Mouse (Mus musculus): ENCODE measurements around the gene Megf11. TPM values are rescaled to one million over a fixed set of nuclear protein-coding genes. Genes with fewer than 3 reads are reported as not detected.

Megf11 gene
- polyA plus RNA-seq, 1 experiment, result 6.2 TPM

DNA sequence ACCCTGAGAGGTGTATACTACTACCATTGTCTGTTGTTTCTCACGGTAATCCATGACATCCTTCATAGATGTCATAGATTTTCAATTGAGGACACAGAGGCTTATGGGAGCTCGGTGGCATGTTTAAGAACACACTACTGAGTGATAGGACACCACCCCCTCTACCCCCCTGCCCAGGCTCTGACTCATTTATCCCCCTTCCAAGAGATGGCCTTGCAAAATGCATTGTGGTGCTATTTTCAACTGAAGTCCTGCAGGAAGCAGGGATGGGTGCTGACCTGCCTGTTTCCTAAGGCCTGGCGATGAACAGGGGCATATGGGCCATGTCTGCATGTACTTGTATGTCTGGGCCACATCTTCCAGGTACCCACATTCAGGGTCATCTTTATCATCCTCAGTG lies 119.0 kb downstream of the Megf11 start:
- Histone ChIP-seq H3K4me3 (ENCODE audit: insufficient read depth, low read length) (no peak overlapping the region), H3K4me1 (ENCODE audit: control insufficient read depth, insufficient read depth, low read length) (peaks cover 5% of the 10 kb centered on the region), H3K27ac (ENCODE audit: insufficient read depth, low read length) (no peak overlapping the region)
- no peak for TF ChIP-seq CTCF (IDR thresholded peaks at IDR 0.05; ENCODE audit: extremely low read depth, insufficient read depth, low read length)
- no peak for TF ChIP-seq POLR2A (IDR thresholded peaks at IDR 0.05; ENCODE audit: extremely low read depth, insufficient read depth, low read length)

DNA sequence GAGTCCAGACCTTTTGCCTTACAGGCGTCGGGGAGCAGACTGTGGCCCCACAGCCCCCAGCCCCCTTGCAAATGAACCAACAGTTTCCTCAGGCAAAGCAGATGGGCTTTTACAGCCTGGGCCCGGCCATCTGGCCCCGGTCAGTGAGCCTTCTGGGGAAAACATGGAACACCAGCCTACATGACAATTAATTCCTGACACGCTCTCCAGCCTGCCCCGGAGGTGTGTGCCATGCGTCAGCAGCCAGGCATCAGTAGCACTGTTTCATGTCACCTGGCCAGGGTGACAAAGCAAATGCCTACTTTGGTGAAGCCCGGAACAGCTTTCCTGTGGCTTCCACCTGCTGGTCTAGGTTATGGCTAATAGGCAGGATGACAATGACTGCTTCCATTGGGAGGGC lies 119.5 kb downstream of the Megf11 start:
- no peak for TF ChIP-seq POLR2A (IDR thresholded peaks at IDR 0.05; ENCODE audit: extremely low read depth, insufficient read depth, low read length)
- TF ChIP-seq CTCF (IDR thresholded peaks at IDR 0.05; ENCODE audit: extremely low read depth, insufficient read depth, low read length), result no peak
- Histone ChIP-seq H3K4me1 (ENCODE audit: control insufficient read depth, insufficient read depth, low read length) (peaks cover 5% of the 10 kb centered on the region), H3K27ac (ENCODE audit: insufficient read depth, low read length) (no peak overlapping the region), H3K4me3 (ENCODE audit: insufficient read depth, low read length) (no peak overlapping the region)

DNA sequence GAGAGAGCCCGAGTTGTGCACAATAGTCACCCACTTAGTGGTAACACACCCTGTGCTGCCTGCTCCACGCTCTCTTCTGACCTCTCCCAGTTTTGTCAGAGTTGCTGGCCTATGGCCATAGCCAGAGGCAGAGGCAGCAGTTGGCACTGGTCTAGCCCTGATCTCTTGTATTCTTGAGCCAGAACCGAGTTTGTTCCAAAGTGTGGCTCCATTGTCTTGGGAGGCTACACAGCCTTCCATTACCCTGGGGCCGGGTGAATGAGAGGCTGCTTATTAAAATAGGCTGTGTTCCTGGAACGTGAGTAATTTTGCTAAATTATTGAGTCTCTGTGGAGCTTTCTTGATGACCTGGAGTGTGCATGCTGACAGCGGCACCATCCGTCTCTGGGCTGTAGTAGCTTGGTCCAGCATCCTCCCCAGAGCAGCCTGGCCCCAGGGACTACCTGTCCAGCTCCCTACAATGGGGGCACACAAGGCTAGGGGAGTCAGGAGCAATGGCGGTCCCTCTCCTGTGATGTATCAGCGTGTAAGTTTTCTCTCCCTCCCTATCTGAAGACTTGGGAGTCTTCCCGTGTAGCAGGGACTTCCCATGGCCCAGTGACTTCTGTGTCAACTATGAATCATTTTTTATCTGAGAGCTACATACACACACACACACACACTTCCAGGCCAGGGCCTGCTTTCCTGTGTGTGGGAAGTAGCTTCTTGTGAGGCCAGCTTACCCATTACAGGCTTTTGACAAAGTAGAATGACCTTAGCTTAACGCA lies 121.2 kb downstream of the Megf11 start:
- Histone ChIP-seq H3K27ac (ENCODE audit: insufficient read depth, low read length) (no peak overlapping the region), H3K4me3 (ENCODE audit: insufficient read depth, low read length) (no peak overlapping the region), H3K4me1 (ENCODE audit: control insufficient read depth, insufficient read depth, low read length) (peaks cover under 1% of the 10 kb centered on the region; the same call in 1 of the 2 replicates)
- no peak for TF ChIP-seq POLR2A (IDR thresholded peaks at IDR 0.05; ENCODE audit: extremely low read depth, insufficient read depth, low read length)
- TF ChIP-seq CTCF (IDR thresholded peaks at IDR 0.05; ENCODE audit: extremely low read depth, insufficient read depth, low read length), result no peak

DNA sequence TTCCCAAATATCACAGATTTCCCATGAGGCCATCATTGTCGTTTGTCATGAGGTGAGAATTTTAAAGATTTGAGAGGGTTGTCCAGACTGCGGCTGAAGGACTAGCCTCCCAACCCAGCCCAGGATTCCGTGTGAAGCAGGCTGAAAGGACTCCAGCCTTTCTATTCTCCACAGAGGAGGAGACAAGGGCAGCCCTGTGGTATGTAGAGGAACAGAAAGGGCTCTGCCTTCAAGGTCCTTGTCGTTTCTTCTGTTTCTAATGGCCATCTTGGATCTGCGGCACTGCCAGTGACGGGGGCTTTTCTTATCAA lies 121.7 kb downstream of the Megf11 start:
- TF ChIP-seq CTCF (IDR thresholded peaks at IDR 0.05; ENCODE audit: extremely low read depth, insufficient read depth, low read length) (no peak), POLR2A (IDR thresholded peaks at IDR 0.05; ENCODE audit: extremely low read depth, insufficient read depth, low read length) (no peak)
- H3K4me1 ChIP-seq (ENCODE audit: control insufficient read depth, insufficient read depth, low read length), result no peaks in the 10 kb centered on the region
- no peak overlapping the region for H3K27ac ChIP-seq (ENCODE audit: insufficient read depth, low read length)
- H3K4me3 ChIP-seq (ENCODE audit: insufficient read depth, low read length), result no peak overlapping the region

DNA sequence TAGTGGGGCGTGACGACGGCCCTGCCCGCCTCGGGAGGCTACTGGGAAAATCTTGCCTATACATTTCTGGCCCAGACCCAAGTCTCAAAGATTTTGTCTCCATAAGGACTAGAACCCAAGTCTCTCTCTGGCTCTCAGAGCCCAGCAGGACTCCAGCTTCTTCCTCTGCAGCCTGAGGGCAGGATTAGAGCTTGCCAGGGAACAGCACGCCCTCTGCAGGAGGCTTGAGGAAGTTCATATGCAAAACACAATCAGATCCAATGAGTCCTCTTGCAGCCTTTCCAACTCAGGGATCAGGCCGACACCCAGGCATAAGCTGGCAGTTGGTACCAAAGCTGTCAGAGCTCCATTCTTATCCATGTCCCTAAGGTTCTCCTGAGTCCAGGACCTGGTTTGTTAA lies 122.6 kb downstream of the Megf11 start:
- H3K4me1 ChIP-seq (ENCODE audit: control insufficient read depth, insufficient read depth, low read length), result no peaks in the 10 kb centered on the region
- TF ChIP-seq POLR2A (IDR thresholded peaks at IDR 0.05; ENCODE audit: extremely low read depth, insufficient read depth, low read length) (no peak), CTCF (IDR thresholded peaks at IDR 0.05; ENCODE audit: extremely low read depth, insufficient read depth, low read length) (peak; percentile 26; the same call in 1 of the 2 replicates)
- no peak overlapping the region for H3K27ac ChIP-seq (ENCODE audit: insufficient read depth, low read length)
- H3K4me3 ChIP-seq (ENCODE audit: insufficient read depth, low read length), result no peak overlapping the region

DNA sequence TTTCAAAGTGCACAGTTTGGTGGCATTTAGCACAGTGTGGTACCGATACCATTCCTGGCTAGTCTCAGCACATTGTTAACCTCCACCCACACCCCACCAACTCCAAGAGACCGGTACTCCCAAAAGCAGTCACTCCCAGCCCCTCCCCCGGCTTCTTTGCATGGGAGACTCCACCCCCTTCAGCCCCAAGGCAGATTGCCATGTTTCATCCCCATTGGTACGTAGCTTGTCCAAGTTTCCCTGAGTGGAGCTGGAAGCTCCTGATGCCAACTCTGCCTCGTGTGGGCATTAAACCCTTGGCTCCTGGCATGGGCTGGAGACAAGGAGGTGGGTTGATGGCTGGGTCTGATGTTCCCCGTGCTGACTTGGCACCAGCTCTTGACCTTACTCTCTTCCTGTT lies 129.4 kb downstream of the Megf11 start:
- TF ChIP-seq POLR2A (IDR thresholded peaks at IDR 0.05; ENCODE audit: extremely low read depth, insufficient read depth, low read length) (no peak), CTCF (IDR thresholded peaks at IDR 0.05; ENCODE audit: extremely low read depth, insufficient read depth, low read length) (no peak)
- Histone ChIP-seq H3K4me3 (ENCODE audit: insufficient read depth, low read length) (no peak overlapping the region), H3K4me1 (ENCODE audit: control insufficient read depth, insufficient read depth, low read length) (no peaks in the 10 kb centered on the region), H3K27ac (ENCODE audit: insufficient read depth, low read length) (no peak overlapping the region)

DNA sequence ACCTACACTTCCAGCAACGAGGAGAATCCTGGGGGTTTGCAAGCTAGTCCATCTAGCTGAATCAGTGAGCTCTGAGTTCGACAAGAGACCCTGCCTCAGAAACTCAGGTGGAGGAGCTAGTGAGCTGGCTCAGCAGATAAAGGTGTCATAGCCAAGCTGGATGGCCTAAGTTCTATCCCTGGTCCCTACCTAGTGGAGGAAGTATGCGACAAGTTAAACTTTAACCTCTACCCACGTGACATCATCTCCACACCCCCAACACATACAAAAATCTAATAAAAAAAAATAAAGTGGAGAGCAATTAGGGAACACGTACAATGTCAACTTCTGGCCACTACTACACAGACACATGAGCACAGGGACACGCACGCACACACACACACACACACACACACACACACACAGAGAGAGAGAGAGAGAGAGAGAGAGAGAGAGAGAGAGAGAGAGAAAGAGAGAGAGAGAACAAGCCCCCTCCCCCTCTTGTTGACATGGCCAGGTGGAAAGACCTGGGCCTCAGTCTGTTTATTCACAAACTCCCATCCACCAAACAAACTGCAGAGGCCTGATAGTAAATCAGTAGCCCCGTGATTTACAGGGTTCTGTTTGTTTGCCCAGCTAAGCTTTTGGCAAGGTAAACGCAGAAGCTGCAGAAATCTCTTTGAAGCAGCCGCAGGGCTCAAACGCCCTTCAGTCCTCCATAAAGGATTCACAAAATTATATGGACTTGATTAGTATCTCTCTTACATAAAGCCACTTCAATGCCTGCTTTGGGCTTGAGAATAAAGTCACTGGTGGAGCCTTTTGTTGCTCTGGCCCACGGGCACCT lies 134.7 kb downstream of the Megf11 start:
- Histone ChIP-seq H3K4me1 (ENCODE audit: control insufficient read depth, insufficient read depth, low read length) (no peaks in the 10 kb centered on the region), H3K4me3 (ENCODE audit: insufficient read depth, low read length) (no peak overlapping the region), H3K27ac (ENCODE audit: insufficient read depth, low read length) (no peak overlapping the region)
- TF ChIP-seq CTCF (IDR thresholded peaks at IDR 0.05; ENCODE audit: extremely low read depth, insufficient read depth, low read length) (no peak), POLR2A (IDR thresholded peaks at IDR 0.05; ENCODE audit: extremely low read depth, insufficient read depth, low read length) (no peak)

DNA sequence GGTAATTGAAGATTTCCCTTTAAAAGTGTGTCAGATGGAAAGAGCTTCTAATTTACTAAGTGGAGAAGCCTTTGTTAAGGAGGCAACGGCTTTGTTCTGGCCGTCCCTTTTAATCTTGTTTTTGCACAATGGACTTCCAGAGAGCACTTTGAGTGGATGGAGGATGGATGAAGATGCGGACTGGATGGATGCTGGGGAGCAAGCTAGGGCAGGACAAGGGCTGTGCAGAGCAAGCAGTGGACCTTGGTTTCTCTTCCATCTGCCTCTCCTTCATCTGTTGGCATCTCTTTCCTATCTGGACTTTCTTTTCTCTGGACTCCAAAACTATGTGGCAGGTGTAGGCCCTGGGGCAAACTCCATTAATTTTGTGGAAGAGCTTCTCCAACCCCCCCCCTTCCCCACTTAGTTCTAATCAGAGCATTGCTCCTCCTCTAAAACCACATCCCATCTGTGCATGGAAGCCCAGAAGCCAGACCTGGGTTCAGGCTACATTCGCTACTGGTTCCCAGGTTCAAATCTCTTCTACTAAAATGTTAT lies 135.4 kb downstream of the Megf11 start:
- no peak overlapping the region for H3K27ac ChIP-seq (ENCODE audit: insufficient read depth, low read length)
- TF ChIP-seq CTCF (IDR thresholded peaks at IDR 0.05; ENCODE audit: extremely low read depth, insufficient read depth, low read length) (no peak), POLR2A (IDR thresholded peaks at IDR 0.05; ENCODE audit: extremely low read depth, insufficient read depth, low read length) (no peak)
- H3K4me3 ChIP-seq (ENCODE audit: insufficient read depth, low read length), result no peak overlapping the region
- no peaks in the 10 kb centered on the region for H3K4me1 ChIP-seq (ENCODE audit: control insufficient read depth, insufficient read depth, low read length)

DNA sequence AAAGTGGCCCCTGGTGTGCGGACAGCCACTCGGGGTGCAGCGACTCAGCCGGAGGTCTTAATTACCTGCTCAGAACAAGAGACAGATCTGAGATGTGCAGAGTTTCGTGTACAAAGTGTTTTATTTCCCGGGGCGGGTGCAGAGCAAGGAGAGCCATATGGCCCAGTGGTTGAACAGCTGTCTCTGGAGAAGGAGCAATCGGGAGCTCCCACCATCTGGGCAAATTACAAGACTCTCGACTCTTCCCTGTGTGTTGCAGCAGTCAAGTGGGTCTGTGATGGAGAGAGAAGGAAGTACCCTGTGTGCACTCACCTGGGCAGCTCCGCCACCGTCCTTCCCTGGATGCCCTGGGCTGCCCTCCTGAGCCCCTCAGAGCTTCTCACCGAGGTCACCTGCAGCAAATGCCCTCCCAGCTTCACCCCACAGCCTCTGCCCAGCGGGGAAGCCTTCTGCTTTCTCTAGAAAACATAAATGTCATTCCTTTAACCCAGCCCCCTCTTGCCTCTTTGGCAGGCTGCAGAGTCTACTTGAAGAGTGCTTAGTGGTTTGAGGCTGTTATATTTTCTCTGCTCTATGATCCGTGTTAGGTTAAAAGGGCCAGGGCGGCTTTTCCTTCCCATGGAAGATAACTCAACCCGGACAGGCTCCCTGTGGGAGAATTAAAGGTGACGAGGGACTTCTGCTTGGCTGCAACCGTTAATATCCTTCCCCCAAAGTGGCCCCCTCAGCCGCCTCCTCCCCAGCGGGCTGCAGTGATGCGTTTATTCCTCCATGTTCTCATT lies 138.0 kb downstream of the Megf11 start:
- peaks cover under 1% of the 10 kb centered on the region; the same call in 1 of the 2 replicates for H3K4me1 ChIP-seq (ENCODE audit: control insufficient read depth, insufficient read depth, low read length)
- TF ChIP-seq POLR2A (IDR thresholded peaks at IDR 0.05; ENCODE audit: extremely low read depth, insufficient read depth, low read length), result no peak
- no peak for TF ChIP-seq CTCF (IDR thresholded peaks at IDR 0.05; ENCODE audit: extremely low read depth, insufficient read depth, low read length)
- no peak overlapping the region for H3K4me3 ChIP-seq (ENCODE audit: insufficient read depth, low read length)
- H3K27ac ChIP-seq (ENCODE audit: insufficient read depth, low read length), result no peak overlapping the region
